Mouse (Mus musculus) bone marrow, adult 2 months (tissue): ENCODE measurements around the gene Eif4e. TPM values are rescaled to one million over a fixed set of nuclear protein-coding genes. Genes with fewer than 3 reads are reported as not detected.

Experiments used
- H3K27ac ChIP-seq: fragments of 200-500 bp; 2 replicates; pipeline ENCODE4 v1.5.1; 2012; ENCODE audit warnings: low read depth, mild to moderate bottlenecking, control low read depth, inconsistent platforms, low read length; ENCODE audit not compliant: control insufficient read depth, poor library complexity, insufficient read depth
- H3K4me1 ChIP-seq: fragments of 200-500 bp; 2 replicates; pipeline ENCODE4 v1.6.1; 2011; ENCODE audit warnings: low read length; ENCODE audit not compliant: control insufficient read depth, insufficient read depth
- H3K4me3 ChIP-seq: fragments of 200-500 bp; replicated peaks from 2 replicates; pipeline ENCODE3; 2011; ENCODE audit warnings: mild to moderate bottlenecking, low read depth, low read length, control low read depth; ENCODE audit not compliant: control insufficient read depth
- CTCF ChIP-seq: fragments of 200-500 bp; IDR thresholded peaks from 2 replicates; pipeline ENCODE4 v1.5.1; 2011; ENCODE audit warnings: low read length, control low read depth; ENCODE audit not compliant: control insufficient read depth, insufficient read depth
- POLR2A ChIP-seq: fragments of 200-500 bp; IDR thresholded peaks from 2 replicates; pipeline ENCODE4 v1.6.1; 2011; ENCODE audit warnings: low read depth, mild to moderate bottlenecking, control low read depth, low read length, borderline replicate concordance; ENCODE audit not compliant: control insufficient read depth
- WGBS: fragments of 180-500 bp; shearing (Covaris S2); methylation state at CpG from one replicate; pipeline ENCODE4 v1.1.7; 2018; 5-methylcytosine and 5-hydroxymethylcytosine counted together
- polyA plus RNA-seq: library from polyadenylated mRNA; stranded (reverse); fragments of >200 nt; gene quantifications from 2 replicates; pipeline ENCODE4 v1.2.4, GENCODE M21; 2011; ENCODE audit warnings: low replicate concordance; ENCODE audit not compliant: missing spikeins, insufficient read depth, insufficient read length

The Eif4e gene
- polyA plus RNA-seq, 1 experiment: 78.5 TPM

DNA sequence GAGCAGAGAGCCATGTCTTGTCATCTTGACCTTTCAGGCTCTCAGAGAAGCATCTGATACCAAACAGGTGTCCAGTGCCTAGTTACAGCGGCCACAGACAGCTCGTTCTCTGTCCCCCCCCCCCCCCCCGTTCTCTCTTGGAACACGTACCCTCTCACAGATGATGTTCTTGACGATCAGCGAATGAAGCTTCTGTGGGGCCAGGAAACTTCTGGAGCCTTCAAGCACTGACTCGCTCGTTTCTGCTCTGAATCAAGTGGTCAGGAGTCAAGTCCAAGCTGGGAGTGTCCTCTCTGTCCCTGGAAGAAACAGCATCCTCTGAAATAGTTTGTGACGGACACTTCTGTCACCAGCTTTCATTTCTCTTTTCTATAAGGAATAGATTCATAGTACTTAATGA, 62.0 kb downstream of the Eif4e start:
- Histone ChIP-seq H3K4me1 (no peaks in the 10 kb centered on the region), H3K4me3 (no peak overlapping the region), H3K27ac (no peak overlapping the region)
- WGBS: 76% methylated on average over 9 of the region's 9 CpGs
- TF ChIP-seq POLR2A (no peak), CTCF (no peak)

DNA sequence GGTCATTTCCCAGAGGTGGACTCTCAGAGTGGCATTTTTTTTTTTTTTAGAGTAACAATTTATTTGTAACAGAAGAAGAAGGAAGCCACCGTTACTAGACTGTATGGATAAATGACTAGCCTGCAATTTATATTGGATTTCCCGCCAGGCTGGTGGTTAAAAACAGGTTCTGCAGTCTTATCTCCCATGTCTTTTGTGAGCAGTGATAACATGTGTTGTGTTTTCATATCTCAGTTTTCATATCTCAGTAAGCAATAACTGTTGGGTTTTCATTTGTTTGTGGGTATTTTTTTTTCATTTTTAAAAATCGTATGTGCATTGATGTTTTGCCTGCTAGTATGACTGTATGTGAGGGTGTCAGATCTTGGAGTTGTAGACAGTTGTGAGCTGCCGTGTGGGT, 65.0 kb downstream of the Eif4e start:
- Histone ChIP-seq H3K27ac (no peak overlapping the region), H3K4me1 (no peaks in the 10 kb centered on the region), H3K4me3 (no peak overlapping the region)
- 70% methylated on average over 4 of the region's 4 CpGs for WGBS
- TF ChIP-seq CTCF (no peak), POLR2A (no peak)

DNA sequence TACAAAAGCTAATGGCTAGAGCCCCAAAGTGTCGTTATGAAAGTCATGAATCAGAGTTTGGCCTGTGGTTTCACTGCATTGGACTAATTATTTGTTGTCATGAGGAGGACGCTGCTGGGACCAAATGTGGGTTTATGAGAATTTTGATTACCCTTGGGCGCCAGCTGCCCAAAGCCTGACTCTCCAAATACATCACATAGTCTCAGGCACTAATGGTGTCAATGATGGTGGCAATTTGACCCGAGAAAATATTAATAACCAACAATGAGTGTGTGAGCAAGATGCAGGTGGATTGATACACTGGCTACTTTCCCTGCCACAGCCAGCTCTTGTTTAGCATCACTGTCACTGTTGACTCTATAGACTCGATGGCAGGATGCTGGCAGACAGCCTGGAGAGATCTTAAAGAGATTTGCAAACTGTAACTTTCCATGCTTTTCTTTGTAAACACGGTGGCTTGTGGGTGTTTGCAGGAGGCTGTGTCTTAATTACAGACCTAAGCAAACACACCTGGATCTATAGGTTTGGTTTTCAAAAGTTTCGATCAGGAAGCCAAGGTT, 65.9 kb downstream of the Eif4e start:
- TF ChIP-seq CTCF (no peak), POLR2A (no peak)
- H3K4me1 ChIP-seq: no peaks in the 10 kb centered on the region
- no peak overlapping the region for H3K27ac ChIP-seq
- 77% methylated on average over 7 of the region's 7 CpGs for WGBS
- no peak overlapping the region for H3K4me3 ChIP-seq

DNA sequence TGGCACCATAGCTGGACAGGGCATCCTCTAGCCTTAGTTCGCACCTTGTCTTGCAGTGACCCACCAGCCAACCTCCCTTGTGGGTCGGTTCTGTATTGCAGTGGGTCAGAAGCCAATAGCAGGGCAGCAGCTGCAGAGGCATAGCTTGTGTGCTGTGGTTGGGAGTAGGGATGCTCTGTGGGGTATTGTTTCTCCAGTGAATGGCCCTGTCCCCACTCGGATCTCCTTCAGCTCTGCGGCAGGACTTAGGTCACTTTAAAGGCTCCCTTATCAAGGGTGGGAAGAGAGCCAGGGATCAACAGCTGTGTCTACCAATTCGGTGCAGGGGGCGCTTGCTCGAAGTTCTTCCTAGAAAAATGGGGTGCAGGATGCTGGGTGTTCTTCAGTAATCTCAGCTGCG, 67.2 kb downstream of the Eif4e start:
- Histone ChIP-seq H3K27ac (no peak overlapping the region), H3K4me3 (no peak overlapping the region), H3K4me1 (no peaks in the 10 kb centered on the region)
- TF ChIP-seq CTCF (no peak), POLR2A (no peak)
- WGBS: 80% methylated on average over 8 of the region's 8 CpGs

DNA sequence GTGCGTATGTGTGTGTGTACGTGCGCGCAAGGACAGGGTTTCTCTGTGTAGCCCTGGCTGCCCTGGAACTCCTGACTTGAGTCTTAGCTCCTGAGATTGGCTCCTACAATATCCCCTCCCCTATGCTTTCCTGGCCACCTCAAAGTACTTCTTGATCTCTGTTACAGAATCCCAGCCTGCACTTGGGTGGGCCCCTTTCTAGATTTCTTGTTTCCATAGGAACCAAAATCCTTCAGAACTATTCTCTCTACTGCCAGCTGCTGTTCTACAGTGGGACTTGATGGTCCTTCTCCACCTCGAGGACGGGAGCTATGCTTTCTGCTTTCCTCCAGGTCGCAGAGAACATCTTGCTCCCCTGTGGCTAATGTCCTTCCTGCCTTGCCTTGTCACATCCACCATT, 67.9 kb downstream of the Eif4e start:
- Histone ChIP-seq H3K4me1 (no peaks in the 10 kb centered on the region), H3K27ac (no peak overlapping the region), H3K4me3 (no peak overlapping the region)
- WGBS: 87% methylated on average over 7 of the region's 7 CpGs
- TF ChIP-seq POLR2A (no peak), CTCF (no peak)

DNA sequence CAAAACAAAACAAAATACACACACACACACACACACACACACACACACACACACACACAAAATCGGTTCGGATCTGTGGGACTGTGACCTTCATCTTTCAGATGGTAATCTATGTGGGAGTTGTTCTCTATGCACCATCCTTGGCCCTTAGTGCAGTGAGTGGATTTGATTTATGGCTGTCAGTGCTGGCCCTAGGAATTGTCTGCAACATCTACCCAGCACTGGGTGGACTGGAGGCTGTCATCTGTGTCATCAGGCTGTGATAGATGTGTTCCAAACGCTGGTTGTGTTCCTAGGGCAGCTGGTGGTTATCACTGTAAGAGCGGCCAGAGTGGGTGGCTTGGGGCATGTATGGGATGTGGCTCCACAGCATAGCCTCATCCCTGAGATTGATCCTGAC, 75.1 kb downstream of the Eif4e start:
- 73% methylated on average over 4 of the region's 4 CpGs for WGBS
- Histone ChIP-seq H3K27ac (no peak overlapping the region), H3K4me1 (no peaks in the 10 kb centered on the region), H3K4me3 (no peak overlapping the region)
- no peak for TF ChIP-seq POLR2A
- no peak for TF ChIP-seq CTCF

DNA sequence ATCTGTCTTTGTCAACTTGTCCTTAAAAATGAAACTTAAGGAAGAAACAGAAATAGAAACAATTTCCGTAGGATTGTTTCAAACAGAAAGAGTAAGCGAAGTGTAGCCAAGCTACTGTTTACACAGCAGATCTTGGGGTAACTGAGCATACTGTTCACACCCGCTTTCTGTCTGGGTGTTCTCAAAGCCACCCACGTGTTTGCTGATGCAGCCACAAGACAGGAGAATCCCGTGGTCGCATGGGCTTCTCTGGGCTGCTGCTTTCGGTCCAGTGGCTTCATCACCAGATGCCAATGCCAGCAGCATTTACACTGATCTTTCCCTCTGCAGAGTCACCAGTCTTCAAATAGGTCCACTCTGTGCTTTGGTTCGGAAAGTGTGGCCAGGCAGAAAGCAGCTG, 79.2 kb downstream of the Eif4e start:
- Histone ChIP-seq H3K4me1 (no peaks in the 10 kb centered on the region), H3K27ac (no peak overlapping the region), H3K4me3 (no peak overlapping the region)
- 41% methylated on average over 8 of the region's 8 CpGs for WGBS
- TF ChIP-seq POLR2A (no peak), CTCF (no peak)

DNA sequence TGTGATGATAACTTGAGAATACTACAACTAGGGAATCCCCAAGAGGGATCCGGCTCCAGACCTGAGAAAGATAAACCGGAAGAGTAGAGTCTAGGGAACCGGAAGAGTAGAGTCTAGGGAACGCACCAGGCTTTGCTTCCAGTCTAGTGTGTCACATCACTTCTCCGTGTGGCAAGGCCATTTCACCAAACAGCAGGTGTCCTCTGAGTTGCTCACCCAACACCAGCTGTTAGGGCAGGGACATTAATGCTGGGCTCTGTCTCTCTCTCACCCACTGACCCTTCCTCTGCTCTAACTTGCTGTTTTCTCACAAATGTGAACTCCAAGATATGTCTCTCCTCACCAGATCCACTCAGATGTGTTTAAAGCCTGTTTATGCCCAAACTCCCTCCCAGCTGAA, 82.7 kb downstream of the Eif4e start:
- WGBS: 79% methylated on average over 5 of the region's 5 CpGs

More for the DNA sequence above, 82.7 kb downstream of the Eif4e start:
- no peak overlapping the region for H3K4me3 ChIP-seq
- no peaks in the 10 kb centered on the region for H3K4me1 ChIP-seq
- TF ChIP-seq CTCF: no peak
- no peak for TF ChIP-seq POLR2A
- H3K27ac ChIP-seq: no peak overlapping the region

Other genes with a start within 250 kb of the Eif4e start
- not detected in 2 replicates for gene Adh6a, start 212.9 kb upstream of the Eif4e start, polyA plus RNA-seq
- 1.9 and 4.1 TPM in 2 replicates for gene Adh6b, start 184.4 kb upstream of the Eif4e start, polyA plus RNA-seq
- not detected in 2 replicates for gene Adh4, start 110.7 kb upstream of the Eif4e start, polyA plus RNA-seq
- gene Adh5, start 83.1 kb upstream of the Eif4e start, polyA plus RNA-seq: 23.8 and 61.8 TPM in 2 replicates
- gene Metap1, start 36.7 kb upstream of the Eif4e start, polyA plus RNA-seq: 14.4 and 18.9 TPM in 2 replicates
- 4.0 and 8.3 TPM in 2 replicates for gene Tspan5, start 216.0 kb downstream of the Eif4e start, polyA plus RNA-seq